Mouse (Mus musculus) liver, embryonic 14.5 days (tissue): ENCODE measurements around the gene Pnp2.

Source experiments
- CTCF ChIP-seq: IDR thresholded peaks from 2 replicates; pipeline ENCODE4 v1.5.1; 2016; ENCODE audit warnings: antibody characterized with exemption, low read depth, control low read depth
- EP300 ChIP-seq: IDR thresholded peaks from 2 replicates; pipeline ENCODE4 v1.6.1; 2016; ENCODE audit warnings: antibody characterized with exemption, low read depth

- TF ChIP-seq CTCF (no peak), EP300 (no peak)
Observed at GRCm38 (mm10) chr14:50908126-50908525, 47.7 kb upstream of the Pnp2 start.
